Mouse (Mus musculus) midbrain, postnatal 0 days (tissue): Measurements from ENCODE around the gene Foxb1. TPM values are rescaled to one million over a fixed set of nuclear protein-coding genes. Genes with fewer than 3 reads are reported as not detected.

Experiments used
- ATAC-seq: fragments of 200-750 bp; cut with Nextera tagmentation; 2 replicates; pipeline ENCODE4 v1.8.0; 2017; ENCODE audit warnings: moderate number of reproducible peaks, mild to moderate bottlenecking, moderate TSS enrichment, moderate library complexity; ENCODE audit not compliant: low FRiP score
- DNase-seq: peaks from one replicate; pipeline ENCODE4 v3.0.0-alpha.2; 2015; ENCODE audit warnings: low spot score
- H3K27ac ChIP-seq: fragments of 300-500 bp; sonication (generic); 2 replicates; pipeline ENCODE4 v1.5.1; 2014; ENCODE audit warnings: low read depth, mild to moderate bottlenecking, low read length, mixed read lengths
- H3K27me3 ChIP-seq: fragments of 300-500 bp; sonication (generic); 2 replicates; pipeline ENCODE4 v1.6.1; 2014; ENCODE audit warnings: low read length, control low read depth, mixed read lengths; ENCODE audit not compliant: insufficient read depth
- H3K36me3 ChIP-seq: fragments of 300-500 bp; sonication (generic); 2 replicates; pipeline ENCODE4 v1.6.1; 2014; ENCODE audit warnings: low read length, control low read depth, mixed read lengths; ENCODE audit not compliant: insufficient read depth
- H3K4me1 ChIP-seq: fragments of 300-500 bp; sonication (generic); 2 replicates; pipeline ENCODE4 v1.6.1; 2014; ENCODE audit warnings: mild to moderate bottlenecking, control low read depth, antibody characterized with exemption, low read length, mixed read lengths; ENCODE audit not compliant: insufficient read depth
- H3K4me2 ChIP-seq: fragments of 300-500 bp; sonication (generic); 2 replicates; pipeline ENCODE4 v1.6.1; 2014; ENCODE audit warnings: low read depth, mild to moderate bottlenecking, low read length, mixed read lengths; ENCODE audit not compliant: poor library complexity, severe bottlenecking
- H3K4me3 ChIP-seq: fragments of 300-500 bp; sonication (generic); 2 replicates; pipeline ENCODE4 v1.5.1; 2014; ENCODE audit warnings: low read depth, mild to moderate bottlenecking, low read length, moderate library complexity
- H3K9ac ChIP-seq: fragments of 300-500 bp; sonication (generic); replicated peaks from 2 replicates; pipeline ENCODE4 v1.6.1; 2014; ENCODE audit warnings: mild to moderate bottlenecking, low read length, moderate library complexity, mixed read lengths; ENCODE audit not compliant: poor library complexity, severe bottlenecking
- H3K9me3 ChIP-seq: fragments of 300-500 bp; sonication (generic); 2 replicates; pipeline ENCODE4 v1.6.1; 2016; ENCODE audit warnings: low read length, control low read depth
- CTCF ChIP-seq: IDR thresholded peaks from 2 replicates; pipeline ENCODE4 v1.5.1; 2016; ENCODE audit warnings: antibody characterized with exemption, mild to moderate bottlenecking
- WGBS: fragments of 180-500 bp; shearing (Covaris S2); extraction: QIAGEN DNeasy Blood & Tissue Kit; methylation state at CpG from one replicate; pipeline ENCODE4 v1.1.7; 2014; 5-methylcytosine and 5-hydroxymethylcytosine counted together
- polyA plus RNA-seq: library from polyadenylated mRNA; unstranded; fragments of >200 nt; fragmentation: Nextera tagmentation; extraction: Ambion mirVana; gene quantifications from 2 replicates; pipeline ENCODE4 v1.2.1, GENCODE M21; 2015
- total RNA-seq: library from RNA; depleted of rRNA; stranded (reverse); fragments of >200 nt; gene quantifications from 2 replicates; pipeline ENCODE4 v1.2.3, GENCODE M21; 2014

Foxb1 gene
- total and polyA plus RNA-seq, 2 experiments from 2014 or later: 16.5 to 18.1 TPM

GRCm38 (mm10) chr9:69764586-69765482 is 4.1 kb upstream of the Foxb1 start:
- Histone ChIP-seq H3K27me3 (peaks cover 54% of the 10 kb centered on the region), H3K27ac (peak overlapping the region; percentile 43; the same call in 1 of the 2 replicates), H3K4me3 (0 out of 2 replicates have a peak overlapping the region, but pooled peaks have one; percentile 9), H3K4me2 (peak overlapping the region; percentile 46), H3K36me3 (no peaks in the 10 kb centered on the region), H3K4me1 (no peaks in the 10 kb centered on the region), H3K9me3 (no peaks in the 10 kb centered on the region), H3K9ac (no peak overlapping the region)
- WGBS: 2% methylated on average over 42 of the region's 42 CpGs
- DNase-seq (no peak), ATAC-seq (no peak)
- TF ChIP-seq CTCF: no peak

GRCm38 (mm10) chr9:69763681-69764585 is 3.2 kb upstream of the Foxb1 start:
- no peak for ATAC-seq

GRCm38 (mm10) chr9:69762703-69763102 is 2.0 kb upstream of the Foxb1 start:
- 2% methylated on average over 14 of the region's 14 CpGs for WGBS
- Histone ChIP-seq H3K4me2 (0 out of 2 replicates have a peak overlapping the region, but pooled peaks have one; percentile 46), H3K4me1 (no peaks in the 10 kb centered on the region), H3K4me3 (peak overlapping the region; percentile 18; the same call in 1 of the 2 replicates), H3K36me3 (no peaks in the 10 kb centered on the region), H3K9ac (no peak overlapping the region; the same call in 1 of the 2 replicates), H3K27me3 (peaks cover 57% of the 10 kb centered on the region), H3K9me3 (no peaks in the 10 kb centered on the region), H3K27ac (peak overlapping the region; percentile 18; the same call in 1 of the 2 replicates)
- ATAC-seq (peak; percentile 39; the same call in 1 of the 2 replicates), DNase-seq (no peak)
- TF ChIP-seq CTCF: no peak

More at GRCm38 (mm10) chr9:69763681-69764585, 3.2 kb upstream of the Foxb1 start:
- H3K27me3 ChIP-seq: peaks cover 57% of the 10 kb centered on the region
- peak overlapping the region; percentile 46 for H3K4me2 ChIP-seq
- H3K4me3 ChIP-seq: peak overlapping the region; percentile 9; the same call in 1 of the 2 replicates
- H3K9ac ChIP-seq: no peak overlapping the region
- DNase-seq: no peak
- H3K4me1 ChIP-seq: no peaks in the 10 kb centered on the region
- no peak for TF ChIP-seq CTCF
- under 1% methylated on average over 25 of the region's 25 CpGs for WGBS
- H3K9me3 ChIP-seq: no peaks in the 10 kb centered on the region
- H3K27ac ChIP-seq: no peak overlapping the region
- no peaks in the 10 kb centered on the region for H3K36me3 ChIP-seq

DNA sequence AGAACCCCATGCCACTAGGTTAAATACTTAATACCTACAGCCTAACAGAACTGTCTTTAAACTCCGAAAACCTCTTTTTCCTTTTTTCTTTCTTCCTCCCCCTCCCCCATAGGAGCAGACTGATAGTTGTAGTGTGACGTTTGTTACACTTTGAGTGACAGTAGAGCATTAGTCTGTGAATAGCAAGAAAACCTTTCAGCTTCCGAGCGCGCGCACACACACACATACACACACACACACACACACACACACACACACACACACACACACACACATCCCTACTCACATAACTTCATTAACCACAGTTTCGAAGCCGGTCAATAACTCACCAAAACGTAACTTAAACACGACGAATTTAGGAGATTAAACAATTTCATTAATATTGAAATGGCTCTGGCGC is 1.5 kb upstream of the Foxb1 start:
- Histone ChIP-seq H3K4me2 (peak overlapping the region; percentile 46; the same call in 1 of the 2 replicates), H3K9ac (no peak overlapping the region), H3K36me3 (no peaks in the 10 kb centered on the region), H3K27ac (no peak overlapping the region; the same call in 1 of the 2 replicates), H3K9me3 (no peaks in the 10 kb centered on the region), H3K4me1 (no peaks in the 10 kb centered on the region), H3K4me3 (no peak overlapping the region; the same call in 1 of the 2 replicates), H3K27me3 (peaks cover 59% of the 10 kb centered on the region)
- DNase-seq (no peak), ATAC-seq (no peak)
- 2% methylated on average over 12 of the region's 12 CpGs for whole genome bisulfite sequencing
- no peak for TF ChIP-seq CTCF

- DNase-seq: no peak
- WGBS: 4% methylated on average over 10 of the region's 10 CpGs
Observed at GRCm38 (mm10) chr9:69761569-69761968, 829 bp upstream of the Foxb1 start.

More at GRCm38 (mm10) chr9:69761569-69761968, 829 bp upstream of the Foxb1 start:
- Histone ChIP-seq H3K4me2 (peak overlapping the region; percentile 46), H3K9ac (no peak overlapping the region), H3K27me3 (peaks cover 62% of the 10 kb centered on the region), H3K9me3 (no peaks in the 10 kb centered on the region), H3K27ac (no peak overlapping the region), H3K4me3 (peak overlapping the region; percentile 40; the same call in 1 of the 2 replicates), H3K4me1 (no peaks in the 10 kb centered on the region), H3K36me3 (no peaks in the 10 kb centered on the region)
- no peak for TF ChIP-seq CTCF
- ATAC-seq: no peak
